Mouse (Mus musculus) ES-E14 (cell line): ENCODE results near the gene Supt6. TPM values are rescaled to one million over a fixed set of nuclear protein-coding genes. Genes with fewer than 3 reads are reported as not detected.

Source experiments
- DNase-seq: peaks from one replicate; pipeline ENCODE4 v3.0.0-alpha.2; 2013; ENCODE audit warnings: low read depth, low spot score
- H3K27ac ChIP-seq: 2 replicates; pipeline ENCODE4 v1.5.1; 2012; ENCODE audit warnings: low read depth, mild to moderate bottlenecking, low read length, moderate library complexity, mixed read lengths; ENCODE audit not compliant: poor library complexity, insufficient read depth, severe bottlenecking
- H3K36me3 ChIP-seq: 2 replicates; pipeline ENCODE4 v1.6.1; 2012; ENCODE audit warnings: mild to moderate bottlenecking, low read length, moderate library complexity, mixed read lengths; ENCODE audit not compliant: control insufficient read depth, poor library complexity, insufficient read depth, severe bottlenecking
- H3K4me1 ChIP-seq, 2 experiments: fragments of 150-350 bp in 1 of 2; sonication (generic) in 1 of 2; 2 replicates each; pipeline ENCODE4 v1.6.1; 2012; ENCODE audit warnings: low read length in 2 of 2, mild to moderate bottlenecking in 1 of 2, mixed read lengths in 1 of 2; ENCODE audit not compliant: control insufficient read depth in 2 of 2, insufficient read depth in 2 of 2, poor library complexity in 1 of 2
- H3K4me3 ChIP-seq, 2 experiments: fragments of 150-350 bp in 1 of 2; sonication (generic) in 1 of 2; 2 replicates each; pipeline ENCODE4 v1.5.1; 2012; ENCODE audit warnings: low read length in 2 of 2, low read depth in 1 of 2, mild to moderate bottlenecking in 1 of 2, mixed read lengths in 1 of 2; ENCODE audit not compliant: insufficient read depth in 1 of 2, poor library complexity in 1 of 2, severe bottlenecking in 1 of 2
- H3K9ac ChIP-seq: 2 replicates; pipeline ENCODE4 v1.6.1; 2012; ENCODE audit warnings: low read depth, mild to moderate bottlenecking, low read length, mixed read lengths; ENCODE audit not compliant: poor library complexity, insufficient read depth, severe bottlenecking
- H3K9me3 ChIP-seq: fragments of 150-350 bp; sonication (generic); 2 replicates; pipeline ENCODE4 v1.6.1; 2012; ENCODE audit warnings: low read depth, mild to moderate bottlenecking, low read length; ENCODE audit not compliant: control insufficient read depth, insufficient read depth
- CHD2 ChIP-seq: IDR thresholded peaks from 2 replicates; pipeline ENCODE4 v1.6.1; 2014; ENCODE audit warnings: mild to moderate bottlenecking, low read depth, low read length, inconsistent platforms
- HCFC1 ChIP-seq: IDR thresholded peaks from 2 replicates; pipeline ENCODE4 v1.6.1; 2012; ENCODE audit warnings: low read length, inconsistent platforms, borderline replicate concordance; ENCODE audit not compliant: insufficient read depth
- MAFK ChIP-seq: IDR thresholded peaks from 2 replicates; pipeline ENCODE4 v1.6.1; 2014; ENCODE audit warnings: mild to moderate bottlenecking, low read depth, low read length, inconsistent platforms; ENCODE audit not compliant: insufficient read depth
- ZC3H11A ChIP-seq: IDR thresholded peaks from 2 replicates; pipeline ENCODE4 v1.6.1; 2012; ENCODE audit warnings: low read depth, mild to moderate bottlenecking, inconsistent platforms, low read length, borderline replicate concordance
- ZNF384 ChIP-seq: IDR thresholded peaks from 2 replicates; pipeline ENCODE4 v1.6.1; 2012; ENCODE audit warnings: low read depth, low read length, inconsistent platforms
- in situ Hi-C, 2 experiments: fragments of 600-800 bp; cut with MboI; formaldehyde crosslinking; loops; one replicate each; pipeline ENCODE4 v1.15.1; 2025; ENCODE audit warnings: low sequenced_read_pairs in 2 of 2, inconsistent platforms in 1 of 2; ENCODE audit not compliant: unreplicated experiment in 2 of 2
- total RNA-seq: library from RNA; depleted of rRNA; stranded (reverse); fragments of 300-350 nt; gene quantifications from 2 replicates; pipeline ENCODE4 v1.2.3, GENCODE M21; 2012

Supt6 gene
- total RNA-seq, 1 experiment: 63.0 TPM

DNA sequence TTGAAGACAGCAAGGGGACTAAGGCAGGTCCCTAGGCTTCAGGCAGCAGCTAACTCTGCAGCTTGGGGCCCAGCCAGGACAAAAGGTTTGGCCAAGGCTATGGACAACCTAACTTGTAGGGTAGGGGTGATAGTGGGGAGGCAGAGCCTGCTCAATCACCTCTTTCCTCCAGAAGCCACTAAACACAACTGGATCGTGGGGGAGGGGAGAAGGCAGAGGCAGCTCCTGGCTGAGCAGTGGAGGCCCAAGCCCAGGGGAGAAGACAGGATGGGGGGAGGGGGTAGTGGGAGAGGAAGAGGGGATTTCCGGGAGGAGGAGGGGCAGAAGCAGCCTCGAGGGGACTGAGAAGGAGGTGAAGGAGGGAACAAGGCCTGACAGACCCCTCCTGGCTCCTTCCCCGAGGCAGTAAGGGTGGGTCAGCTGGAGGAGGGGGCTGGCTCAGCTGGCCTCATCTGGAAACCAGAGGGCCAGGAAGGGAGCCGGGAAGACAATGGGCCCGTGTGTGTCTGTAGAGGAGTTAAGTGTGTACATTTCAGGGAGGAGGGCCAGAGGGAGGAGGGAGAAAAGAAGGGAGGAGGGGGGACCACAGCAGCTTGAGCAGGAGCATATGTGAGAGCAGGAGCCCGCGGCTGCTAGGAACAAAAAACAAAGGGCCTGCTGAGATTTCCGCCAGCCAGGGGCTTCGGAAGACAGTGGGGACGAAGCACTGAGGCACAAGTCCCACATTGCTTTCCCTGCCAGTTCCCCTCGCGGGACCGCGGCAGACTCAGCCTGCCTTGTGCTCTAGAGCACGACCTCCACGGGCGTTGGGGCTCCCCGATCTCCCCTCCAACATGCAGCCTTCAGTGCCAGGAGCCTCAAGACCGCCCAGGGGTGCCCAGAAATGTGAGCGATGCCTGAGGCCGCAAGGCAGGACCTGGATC lies 81.8 kb downstream of the Supt6 start:
- peak overlapping the region; percentile 78 for H3K9ac ChIP-seq
- peaks cover 39% of the 10 kb centered on the region for H3K36me3 ChIP-seq
- H3K4me3 ChIP-seq: peak overlapping the region; percentile 83 to 94
- H3K9me3 ChIP-seq: no peaks in the 10 kb centered on the region
- DNase-seq: no peak
- TF ChIP-seq HCFC1 (no peak), MAFK (no peak), CHD2 (no peak)
- H3K4me1 ChIP-seq: peaks cover 0 to 47% of the 10 kb centered on the region in 2 experiments; a peak in 3 of 4 replicates
- in situ Hi-C loops: no loop called here
- peak overlapping the region; percentile 75 for H3K27ac ChIP-seq

DNA sequence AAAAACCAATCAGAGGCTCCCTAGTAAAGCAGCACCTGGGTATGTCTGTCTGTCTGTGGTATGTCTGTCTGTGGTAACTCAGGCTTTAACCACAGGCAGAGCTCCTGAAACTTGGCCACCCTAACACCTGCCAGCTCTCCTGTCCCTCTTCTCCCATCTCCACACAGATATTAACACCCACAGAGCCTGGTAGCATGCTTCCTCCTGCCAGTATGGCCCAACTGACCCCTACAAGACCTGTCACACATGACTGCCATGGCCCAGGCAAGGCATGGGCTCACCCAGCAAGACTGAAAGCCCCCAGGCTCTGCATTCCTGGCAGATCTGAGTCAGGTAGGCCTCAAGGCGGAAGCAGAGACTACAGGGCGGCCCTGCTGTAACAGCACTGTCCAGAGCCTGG lies 82.7 kb downstream of the Supt6 start:
- Histone ChIP-seq H3K27ac (no peak overlapping the region; the same call in 1 of the 2 replicates), H3K4me1 (peaks cover 0 to 41% of the 10 kb centered on the region in 2 experiments; a peak in 3 of 4 replicates), H3K9me3 (no peaks in the 10 kb centered on the region), H3K9ac (no peak overlapping the region), H3K4me3 (peak overlapping the region in 1 of 2 experiments; percentile 83; a peak in 1 of 4 replicates), H3K36me3 (peaks cover 47% of the 10 kb centered on the region)
- DNase-seq: no peak
- TF ChIP-seq CHD2 (no peak), ZNF384 (no peak), MAFK (no peak), HCFC1 (no peak), ZC3H11A (no peak)
- in situ Hi-C loops: no loop called here

DNA sequence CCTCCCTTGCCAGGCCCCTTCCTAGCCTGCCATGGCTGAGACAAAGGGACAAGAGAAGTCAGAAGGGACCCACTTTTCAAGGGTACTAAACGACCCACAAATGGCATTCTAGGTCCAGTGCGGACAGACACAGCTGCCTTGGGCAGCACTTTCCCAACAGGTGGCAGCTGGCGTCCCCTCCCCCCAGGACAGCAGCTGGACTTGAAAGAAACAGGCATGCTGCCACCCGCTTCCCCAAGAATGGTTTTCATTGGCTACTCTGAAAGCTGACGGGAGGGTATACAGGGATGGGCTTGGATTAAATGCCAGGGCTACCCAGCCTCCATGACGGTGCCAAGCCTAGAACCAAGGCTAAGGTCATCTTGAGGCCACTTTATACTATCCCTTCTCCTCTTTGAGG lies 83.3 kb downstream of the Supt6 start:
- H3K9ac ChIP-seq: no peak overlapping the region
- no peak for TF ChIP-seq ZNF384
- no peak for TF ChIP-seq CHD2
- no peak for TF ChIP-seq HCFC1
- no peak for TF ChIP-seq MAFK
- no peak for TF ChIP-seq ZC3H11A
- H3K4me1 ChIP-seq: peaks cover 0 to 41% of the 10 kb centered on the region in 2 experiments; a peak in 3 of 4 replicates
- H3K9me3 ChIP-seq: no peaks in the 10 kb centered on the region
- H3K36me3 ChIP-seq: peaks cover 52% of the 10 kb centered on the region
- DNase-seq: no peak
- H3K4me3 ChIP-seq: no peak overlapping the region
- no peak overlapping the region for H3K27ac ChIP-seq
- in situ Hi-C loops: no loop called here

DNA sequence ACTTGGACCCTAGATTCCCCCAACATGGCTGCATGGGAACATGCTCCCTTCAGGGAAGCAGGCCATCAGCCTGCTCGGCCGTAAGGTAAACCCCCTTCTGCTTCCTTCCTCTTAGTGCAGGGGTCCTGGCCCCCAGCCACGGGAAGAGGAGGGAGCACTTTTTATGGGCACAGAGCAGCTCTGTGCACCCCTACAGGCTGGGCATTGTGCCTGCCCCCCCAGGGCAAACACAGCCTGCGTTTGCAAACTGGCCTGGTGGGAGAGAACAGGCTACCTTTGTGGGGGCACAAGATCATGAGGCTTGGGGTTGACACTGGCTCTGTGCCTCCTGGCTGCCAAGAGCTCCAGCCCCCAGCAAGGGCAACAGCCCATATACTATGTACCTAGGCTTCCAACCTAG lies 83.8 kb downstream of the Supt6 start:
- no peak for DNase-seq
- Histone ChIP-seq H3K9ac (no peak overlapping the region), H3K36me3 (peaks cover 54% of the 10 kb centered on the region), H3K9me3 (no peaks in the 10 kb centered on the region), H3K4me3 (no peak overlapping the region), H3K27ac (no peak overlapping the region), H3K4me1 (peaks cover 0 to 38% of the 10 kb centered on the region in 2 experiments; a peak in 3 of 4 replicates)
- in situ Hi-C loops: no loop called here
- TF ChIP-seq ZC3H11A: no peak
- TF ChIP-seq CHD2: no peak
- TF ChIP-seq MAFK: no peak
- TF ChIP-seq HCFC1: no peak
- TF ChIP-seq ZNF384: no peak
